10 mouse cellular contexts compared by ENCODE assay signal in genomic region chr10:41544481-41545190, GRCm38 (mm10). TPM values are rescaled to one million over a fixed set of nuclear protein-coding genes. Genes with fewer than 3 reads are reported as not detected.
DNase-seq lines count a peak whose midpoint lies in the region; ATAC-seq and TF ChIP-seq lines count a peak whose summit lies in the region.
"Had no signal": no experiment of that assay in that cellular context is flagged by ENCODE, and none has a peak within 500 bp of the region (broad histone marks: within the 10 kb centered on the region; RNA-seq: fewer than 3 reads in every experiment).

No protein-coding gene starts in this region.

- WGBS in lung, embryonic 15.5 days, result 11% methylated on average over 7 of the region's 7 CpGs
- 7% methylated on average over 7 of the region's 7 CpGs for WGBS in midbrain, postnatal 0 days

- ATAC-seq in lung, embryonic 15.5 days (ENCODE audit: borderline replicate concordance, extremely low read depth, low FRiP score, low TSS enrichment), result 0 out of 2 replicates have a peak, but pooled peaks have one; percentile 39
- ATAC-seq in hematopoietic stem cell, adult 5-6 weeks (replicated peaks in 1 of 2; ENCODE audit: insufficient read depth in 1 of 2, low FRiP score in 2 of 2, low TSS enrichment in 1 of 2, low read depth in 1 of 2, poor library complexity in 2 of 2, severe bottlenecking in 2 of 2), result peak; percentile 56 to 62; a peak in 2 of 4 replicates
- no peak for ATAC-seq in midbrain, postnatal 0 days (ENCODE audit: low FRiP score)

- no peak for TF ChIP-seq CTCF in midbrain, postnatal 0 days (IDR thresholded peaks at IDR 0.05)

- H3K27ac ChIP-seq in lung, embryonic 15.5 days, result no peak overlapping the region
- no peak overlapping the region for H3K27ac ChIP-seq in midbrain, postnatal 0 days (ENCODE audit: low read depth, low read length)

- H3K9me3 ChIP-seq in lung, embryonic 15.5 days, result peaks cover 5% of the 10 kb centered on the region; the same call in 1 of the 2 replicates
- H3K9me3 ChIP-seq in midbrain, postnatal 0 days (ENCODE audit: low read length), result peaks cover 4% of the 10 kb centered on the region; the same call in 1 of the 2 replicates

- no peak overlapping the region for H3K4me2 ChIP-seq in lung, embryonic 15.5 days
- H3K4me2 ChIP-seq in midbrain, postnatal 0 days (ENCODE audit: low read depth, low read length, poor library complexity, severe bottlenecking), result no peak overlapping the region

- H3K4me1 ChIP-seq in lung, embryonic 15.5 days, result peaks cover 13% of the 10 kb centered on the region
- no peaks in the 10 kb centered on the region for H3K4me1 ChIP-seq in midbrain, postnatal 0 days (ENCODE audit: insufficient read depth, low read length)

- no peak overlapping the region for H3K4me3 ChIP-seq in lung, embryonic 15.5 days
- no peak overlapping the region for H3K4me3 ChIP-seq in midbrain, postnatal 0 days (ENCODE audit: low read depth, low read length)

- no peak for DNase-seq in lung, postnatal 14 days
- peak; percentile 38 for DNase-seq in Muller cell, postnatal 12 days (ENCODE audit: inconsistent ontology term)
- DNase-seq in midbrain, postnatal 0 days (ENCODE audit: low spot score), result peak; percentile 14
- no peak for DNase-seq in spleen, postnatal 4 days (ENCODE audit: low spot score in 2 of 2)
- DNase-seq in adrenal gland, adult 2 months, result no peak
- DNase-seq: cerebellum, adult 9-11 months; lung, adult 2 months; thymus, postnatal 14 days had no signal

- H3K27me3 ChIP-seq in lung, embryonic 15.5 days, result no peaks in the 10 kb centered on the region
- no peaks in the 10 kb centered on the region for H3K27me3 ChIP-seq in midbrain, postnatal 0 days (ENCODE audit: insufficient read depth, low read length)

- H3K9ac ChIP-seq in lung, embryonic 15.5 days, result no peak overlapping the region
- no peak overlapping the region for H3K9ac ChIP-seq in midbrain, postnatal 0 days (replicated peaks; ENCODE audit: low read length, poor library complexity, severe bottlenecking)

- H3K36me3 ChIP-seq in lung, embryonic 15.5 days, result no peaks in the 10 kb centered on the region
- no peaks in the 10 kb centered on the region for H3K36me3 ChIP-seq in midbrain, postnatal 0 days (ENCODE audit: insufficient read depth, low read length)

RNA-seq across cellular contexts. Expression of gene Cd164, which starts 25.4 kb away (rescaled TPM):
- 171 and 176 TPM in 2 replicates for polyA plus RNA-seq in lung, embryonic 15.5 days (2015; fragmentation: Nextera tagmentation; extraction: Ambion mirVana)
- 144 and 160 TPM in 2 replicates for total RNA-seq in hematopoietic stem cell, adult 5-6 weeks (2017)
- 29.3 and 31.2 TPM in 2 replicates for total RNA-seq in midbrain, postnatal 0 days (2014; rRNA removed)
- polyA plus RNA-seq in midbrain, postnatal 0 days (2015; fragmentation: Nextera tagmentation; extraction: Ambion mirVana), result 44.5 and 48.2 TPM in 2 replicates
- 100 to 1,000 TPM; 205 to 282 TPM for total RNA-seq in adrenal gland, adult 2 months (2021)
- 124 and 127 TPM in 2 replicates for polyA plus RNA-seq in adrenal gland, adult 2 months (2012; rRNA removed)

RNA-seq across cellular contexts. Expression of gene Ppil6, which starts 54.4 kb away (rescaled TPM):
- polyA plus RNA-seq in lung, embryonic 15.5 days (2015; fragmentation: Nextera tagmentation; extraction: Ambion mirVana), result 2.4 and 2.5 TPM in 2 replicates
- 1.4 TPM in 1 of 2 replicates, not detected in the other for total RNA-seq in hematopoietic stem cell, adult 5-6 weeks (2017)
- 1.8 and 2.3 TPM in 2 replicates for total RNA-seq in midbrain, postnatal 0 days (2014; rRNA removed)
- 4.7 and 5.3 TPM in 2 replicates for polyA plus RNA-seq in midbrain, postnatal 0 days (2015; fragmentation: Nextera tagmentation; extraction: Ambion mirVana)
- under 1 TPM; 0.46 to 0.73 TPM for total RNA-seq in adrenal gland, adult 2 months (2021)
- 0.55 and 0.62 TPM in 2 replicates for polyA plus RNA-seq in adrenal gland, adult 2 months (2012; rRNA removed)

RNA-seq across cellular contexts. Expression of gene Smpd2, which starts 54.5 kb away (rescaled TPM):
- polyA plus RNA-seq in lung, embryonic 15.5 days (2015; fragmentation: Nextera tagmentation; extraction: Ambion mirVana), result 69.7 and 77.4 TPM in 2 replicates
- total RNA-seq in hematopoietic stem cell, adult 5-6 weeks (2017), result 15.0 and 19.4 TPM in 2 replicates
- 34.4 and 36.9 TPM in 2 replicates for total RNA-seq in midbrain, postnatal 0 days (2014; rRNA removed)
- polyA plus RNA-seq in midbrain, postnatal 0 days (2015; fragmentation: Nextera tagmentation; extraction: Ambion mirVana), result 43.5 and 44.0 TPM in 2 replicates
- total RNA-seq in adrenal gland, adult 2 months (2021), result 10 to 100 TPM; 20.2 to 29.4 TPM
- polyA plus RNA-seq in adrenal gland, adult 2 months (2012; rRNA removed), result 49.1 and 66.3 TPM in 2 replicates

Comparison
In these comparisons a context has a peak if more than half of its experiments do, and no peak if none do; other contexts are left out.
1. DNase-seq: peak in Muller cell, postnatal 12 days (single experiment) and midbrain, postnatal 0 days (single experiment); none in lung, postnatal 14 days (single experiment), spleen, postnatal 4 days (0 of 2) and adrenal gland, adult 2 months (single experiment).